Mouse (Mus musculus) gastrocnemius, adult 2 months (tissue): Measurements from ENCODE around the gene Gclc. TPM values are rescaled to one million over a fixed set of nuclear protein-coding genes. Genes with fewer than 3 reads are reported as not detected.

Source experiments
- DNase-seq: peaks from one replicate; pipeline ENCODE4 v3.0.0; 2022
- H3K27ac ChIP-seq: fragments of 200-600 bp; 2 replicates; pipeline ENCODE4 v1.8.1; 2022; ENCODE audit warnings: mild to moderate bottlenecking
- H3K4me3 ChIP-seq: fragments of 200-600 bp; 2 replicates; pipeline ENCODE4 v1.8.1; 2022; ENCODE audit warnings: mild to moderate bottlenecking, moderate library complexity
- CTCF ChIP-seq: fragments of 200-600 bp; IDR thresholded peaks from 2 replicates; pipeline ENCODE4 v1.8.1; 2022; ENCODE audit warnings: antibody characterized with exemption, mild to moderate bottlenecking, moderate library complexity
- intact Hi-C: fragments of 180-260 bp; cut with DNase I; formaldehyde crosslinking; loops from one replicate; pipeline ENCODE4 v1.15.1; 2025
- long read RNA-seq, 2 experiments: library from polyadenylated mRNA; stranded (forward); transcript quantifications; one replicate each; pipeline ENCODE4 v2.0.0; 2021
- total RNA-seq, 2 experiments: library from RNA; stranded (reverse); gene quantifications; 2 replicates each; pipeline ENCODE4 v1.2.3; 2021

The Gclc gene
- total RNA-seq = 10 to 100 TPM in 1 of 2 experiments, 1 to 10 TPM in 1; 8.9 to 11.2 TPM
- long read RNA-seq, experiment 1, transcript Gclc-201 (16 exons, 3,423 nt) = major isoform, 11 of 15 reads
- long read RNA-seq, experiment 1, partial matches to known transcripts = 0 of 15 reads
- long read RNA-seq, experiment 1, other reads (novel, unspliced or antisense) = 4 of 15 reads
- long read RNA-seq, experiment 2, transcript Gclc-201 (16 exons, 3,423 nt) = major isoform, 22 of 29 reads
- long read RNA-seq, experiment 2, partial matches to known transcripts = 0 of 29 reads
- long read RNA-seq, experiment 2, other reads (novel, unspliced or antisense) = 7 of 29 reads

GRCm38 (mm10) chr9:77753853-77754727, at the start of gene Gclc:
Gene Gclc (plus strand): TSS chr9:77754535.
- TF ChIP-seq CTCF = no peak
- H3K4me3 ChIP-seq = peak within 1 kb of the TSS; percentile 82
- intact Hi-C loops = loop anchor here (5.0 kb wide), 1 partner anchor 142 kb away; no protein-coding TSS in a partner anchor
- peak within 1 kb of the TSS; percentile 90 for H3K27ac ChIP-seq
- DNase-seq = peak; percentile 95

GRCm38 (mm10) chr9:77706515-77706914, 47.8 kb upstream of the Gclc start:
- intact Hi-C loops = no loop called here
- no peak overlapping the region for H3K4me3 ChIP-seq
- H3K27ac ChIP-seq = no peak overlapping the region
- TF ChIP-seq CTCF = no peak
- no peak for DNase-seq

GRCm38 (mm10) chr9:77707433-77708139, 46.7 kb upstream of the Gclc start:
- intact Hi-C loops = no loop called here
- no peak overlapping the region for H3K4me3 ChIP-seq
- no peak for DNase-seq
- H3K27ac ChIP-seq = no peak overlapping the region
- no peak for TF ChIP-seq CTCF

GRCm38 (mm10) chr9:77708950-77709349, 45.4 kb upstream of the Gclc start:
- Histone ChIP-seq H3K4me3 (no peak overlapping the region), H3K27ac (no peak overlapping the region)
- no peak for TF ChIP-seq CTCF
- intact Hi-C loops = no loop called here
- no peak for DNase-seq

- intact Hi-C loops = no loop called here
- Histone ChIP-seq H3K27ac (no peak overlapping the region), H3K4me3 (no peak overlapping the region)
- no peak for DNase-seq
- no peak for TF ChIP-seq CTCF
These were observed 43.2 kb upstream of the Gclc start for GRCm38 (mm10) chr9:77711021-77711569.

- Histone ChIP-seq H3K27ac (no peak overlapping the region), H3K4me3 (no peak overlapping the region)
- no peak for TF ChIP-seq CTCF
- intact Hi-C loops = no loop called here
- DNase-seq = no peak
These were observed 41.5 kb upstream of the Gclc start for GRCm38 (mm10) chr9:77712816-77713215.

DNA sequence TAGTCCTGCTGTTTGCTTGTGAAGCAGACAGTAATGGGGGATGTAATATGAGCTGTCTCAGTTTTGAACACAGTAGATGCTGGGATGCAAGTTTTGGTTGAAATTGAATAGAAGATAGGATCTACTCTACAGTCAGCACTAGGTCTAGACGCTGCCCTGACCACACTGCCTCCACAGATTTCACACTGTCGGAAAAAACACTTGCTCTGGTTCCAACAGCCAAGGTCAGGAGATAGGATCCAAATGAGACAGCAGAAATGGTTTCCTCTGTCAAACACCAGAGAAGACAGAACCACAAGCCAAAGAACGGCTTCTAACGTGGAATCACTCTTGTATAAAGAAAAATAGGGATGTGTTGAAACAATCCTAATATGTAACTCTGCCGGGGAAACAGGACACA, 41.0 kb upstream of the Gclc start:
- TF ChIP-seq CTCF = no peak
- intact Hi-C loops = no loop called here
- Histone ChIP-seq H3K27ac (no peak overlapping the region), H3K4me3 (no peak overlapping the region)
- DNase-seq = no peak

DNA sequence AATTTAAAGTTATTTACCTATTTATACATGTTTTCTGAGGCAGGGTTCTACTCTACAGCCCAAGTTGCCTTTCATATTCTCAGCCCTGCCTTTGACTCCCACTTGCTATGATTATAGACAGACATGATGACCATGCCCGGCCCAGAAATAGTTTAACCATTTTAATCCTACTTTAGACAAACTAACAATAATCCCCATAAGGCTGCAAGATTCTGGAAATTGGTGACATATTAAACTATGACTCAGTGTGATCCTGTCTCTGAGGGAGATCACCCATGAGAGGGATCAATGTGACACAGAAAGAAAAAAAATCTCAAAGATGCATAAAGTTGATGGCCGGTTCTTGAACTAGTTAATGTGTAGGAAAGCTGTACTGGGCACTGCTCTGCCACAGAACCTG, 39.1 kb upstream of the Gclc start:
- DNase-seq = no peak
- no peak overlapping the region for H3K4me3 ChIP-seq
- no peak for TF ChIP-seq CTCF
- H3K27ac ChIP-seq = no peak overlapping the region
- intact Hi-C loops = no loop called here

- DNase-seq = no peak
- H3K27ac ChIP-seq = no peak overlapping the region
- intact Hi-C loops = no loop called here
- no peak overlapping the region for H3K4me3 ChIP-seq
- no peak for TF ChIP-seq CTCF
These were observed 38.3 kb upstream of the Gclc start for GRCm38 (mm10) chr9:77716009-77716408.

GRCm38 (mm10) chr9:77717831-77718435, 36.4 kb upstream of the Gclc start:
- intact Hi-C loops = no loop called here
- Histone ChIP-seq H3K27ac (no peak overlapping the region), H3K4me3 (no peak overlapping the region)
- DNase-seq = no peak
- TF ChIP-seq CTCF = no peak

DNA sequence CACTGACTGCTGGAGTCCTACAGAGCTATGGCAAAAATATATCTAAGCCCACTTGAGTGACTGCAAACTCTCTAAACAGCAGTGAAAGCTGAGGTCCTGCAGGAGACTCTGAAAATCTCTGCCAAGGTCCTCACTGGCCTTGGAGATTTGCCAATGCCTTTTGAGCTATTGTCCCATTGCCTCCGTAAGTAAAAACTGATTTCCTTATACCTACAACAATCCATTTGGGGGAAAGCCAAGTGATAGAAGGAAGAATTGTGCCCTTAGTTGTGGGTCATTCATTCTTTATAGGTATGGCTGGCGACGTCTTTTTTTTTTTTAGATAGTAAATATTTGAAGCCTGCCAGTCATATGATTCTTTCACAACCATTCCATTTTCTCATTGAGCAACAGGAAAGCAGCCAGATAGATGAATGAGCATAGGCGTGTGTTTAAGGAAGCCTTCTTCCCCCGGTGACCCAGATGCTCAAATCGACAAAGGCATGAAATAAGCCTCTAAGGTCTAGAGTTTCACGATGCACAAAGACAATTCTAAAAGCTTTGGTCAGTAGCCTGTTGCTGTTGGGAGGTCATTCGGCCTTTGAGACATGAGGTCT, 35.4 kb upstream of the Gclc start:
- no peak for TF ChIP-seq CTCF
- DNase-seq = no peak
- Histone ChIP-seq H3K27ac (no peak overlapping the region), H3K4me3 (no peak overlapping the region)
- intact Hi-C loops = no loop called here

GRCm38 (mm10) chr9:77719675-77720074, 34.7 kb upstream of the Gclc start:
- H3K4me3 ChIP-seq = no peak overlapping the region

More at GRCm38 (mm10) chr9:77719675-77720074, 34.7 kb upstream of the Gclc start:
- intact Hi-C loops = no loop called here
- no peak overlapping the region for H3K27ac ChIP-seq
- no peak for DNase-seq
- TF ChIP-seq CTCF = no peak
